Mouse (Mus musculus) bone marrow macrophage, adult 2 months (primary cell): ENCODE data around the gene Wdr66. TPM values are rescaled to one million over a fixed set of nuclear protein-coding genes. Genes with fewer than 3 reads are reported as not detected.

Source experiments
- H3K27ac ChIP-seq: 2 replicates; pipeline ENCODE4 v1.5.1; 2012; ENCODE audit warnings: low read depth, low read length; ENCODE audit not compliant: insufficient read depth
- H3K4me1 ChIP-seq: 2 replicates; pipeline ENCODE4 v1.6.1; 2012; ENCODE audit warnings: low read length; ENCODE audit not compliant: control insufficient read depth, insufficient read depth
- H3K4me3 ChIP-seq: 2 replicates; pipeline ENCODE4 v1.5.1; 2012; ENCODE audit warnings: mild to moderate bottlenecking, low read length, moderate library complexity; ENCODE audit not compliant: insufficient read depth
- CTCF ChIP-seq: IDR thresholded peaks from 2 replicates; pipeline ENCODE4 v1.5.1; 2012; ENCODE audit warnings: low read depth, mild to moderate bottlenecking, low read length, moderate library complexity
- POLR2A ChIP-seq: IDR thresholded peaks from 2 replicates; pipeline ENCODE4 v1.6.1; 2012; ENCODE audit warnings: mild to moderate bottlenecking, low read depth, low read length, borderline replicate concordance
- polyA plus RNA-seq: library from polyadenylated mRNA; stranded (reverse); fragments of >200 nt; gene quantifications from 2 replicates; pipeline ENCODE4 v1.2.4, GENCODE M21; 2012; ENCODE audit not compliant: missing spikeins, insufficient read depth, insufficient read length

Gene Wdr66
- polyA plus RNA-seq, 1 experiment = 0.32 TPM

DNA sequence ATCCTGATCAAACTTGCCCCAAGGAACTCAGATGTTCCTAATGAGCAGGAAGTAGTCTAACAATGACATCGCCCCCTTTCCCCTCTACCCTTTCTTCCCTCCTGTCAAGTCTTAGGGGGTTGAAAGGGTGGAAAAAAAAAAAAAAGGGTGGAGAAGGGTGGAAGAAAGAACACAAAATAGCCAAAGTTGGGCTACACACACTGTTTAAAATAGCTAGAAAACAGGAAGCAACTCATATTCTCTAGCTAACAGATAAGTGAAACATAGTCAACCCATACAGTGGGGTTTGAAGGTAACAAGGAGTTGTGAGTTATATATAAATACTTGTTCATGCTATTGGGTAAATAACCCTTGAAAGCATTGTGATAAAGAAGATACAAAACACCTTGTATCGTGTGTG lies 19.7 kb upstream of the Wdr66 start:
- H3K27ac ChIP-seq = no peak overlapping the region
- no peak for TF ChIP-seq POLR2A
- no peak for TF ChIP-seq CTCF
- peaks cover 10% of the 10 kb centered on the region; the same call in 1 of the 2 replicates for H3K4me1 ChIP-seq
- no peak overlapping the region for H3K4me3 ChIP-seq

DNA sequence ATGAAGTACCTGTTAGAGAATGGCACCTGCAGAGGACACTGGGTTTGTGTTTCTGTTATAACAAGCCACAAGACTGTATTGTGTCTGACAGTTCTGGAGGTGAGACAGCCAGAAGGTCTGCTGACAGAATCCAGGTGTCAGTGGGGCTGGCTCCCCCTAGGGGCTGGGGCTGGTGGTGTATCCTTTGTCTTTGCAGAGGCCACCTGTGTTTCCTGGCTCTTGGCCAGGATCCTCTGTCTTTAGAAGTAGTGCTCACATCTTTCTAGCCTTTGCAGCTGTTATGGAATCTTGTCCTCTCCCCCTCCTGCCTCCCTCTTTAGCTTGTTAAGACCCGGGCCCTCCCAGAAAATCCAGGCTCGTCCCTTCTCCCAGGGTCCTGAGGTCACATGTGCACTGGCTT lies 16.2 kb upstream of the Wdr66 start:
- Histone ChIP-seq H3K4me3 (no peak overlapping the region), H3K27ac (no peak overlapping the region), H3K4me1 (peaks cover 4% of the 10 kb centered on the region; the same call in 1 of the 2 replicates)
- TF ChIP-seq CTCF (peak; percentile 39; the same call in 1 of the 2 replicates), POLR2A (no peak)

DNA sequence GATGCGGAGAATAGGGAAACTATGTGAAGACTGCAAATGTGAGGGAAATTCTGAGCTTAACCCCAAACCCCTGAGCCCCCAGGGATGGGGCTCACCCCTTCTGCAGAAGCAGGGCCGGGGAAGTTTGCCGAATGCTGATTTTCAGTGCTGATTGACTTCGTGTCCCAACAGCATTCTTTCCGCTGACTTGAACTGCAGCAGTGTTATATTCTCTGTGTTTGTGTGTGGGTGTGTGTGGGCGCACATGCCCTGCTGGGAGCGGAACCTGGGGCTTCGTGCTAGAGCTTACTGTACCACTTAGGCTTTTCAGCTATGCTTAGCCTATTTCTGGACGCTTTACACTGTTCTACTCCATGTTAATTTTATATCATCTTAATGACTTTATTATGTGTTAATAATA lies 15.5 kb upstream of the Wdr66 start:
- H3K27ac ChIP-seq = no peak overlapping the region
- no peak overlapping the region for H3K4me3 ChIP-seq
- peaks cover 4% of the 10 kb centered on the region; the same call in 1 of the 2 replicates for H3K4me1 ChIP-seq
- TF ChIP-seq POLR2A = no peak
- TF ChIP-seq CTCF = no peak

DNA sequence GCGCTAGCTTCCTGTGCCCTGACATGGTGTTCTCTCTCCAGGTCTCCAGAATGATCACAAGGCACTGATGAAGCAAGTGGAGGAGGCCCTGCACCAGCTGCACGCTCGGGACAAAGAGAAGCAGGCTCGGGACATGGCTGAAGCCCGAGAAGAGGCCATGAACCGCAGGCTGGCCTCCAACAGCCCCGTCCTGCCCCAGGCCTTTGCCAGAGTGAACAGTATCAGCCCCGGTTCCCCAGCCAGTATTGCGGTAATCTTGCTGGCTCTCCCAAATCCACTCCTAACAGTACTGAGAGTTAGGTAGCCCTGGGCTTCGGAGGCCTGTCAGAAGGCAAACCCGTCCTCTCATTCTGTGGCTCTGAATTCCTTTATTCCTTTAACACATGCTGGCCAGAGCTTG lies 12.4 kb upstream of the Wdr66 start:
- no peak overlapping the region for H3K4me3 ChIP-seq
- H3K4me1 ChIP-seq = no peaks in the 10 kb centered on the region
- no peak for TF ChIP-seq POLR2A
- no peak for TF ChIP-seq CTCF
- no peak overlapping the region for H3K27ac ChIP-seq

DNA sequence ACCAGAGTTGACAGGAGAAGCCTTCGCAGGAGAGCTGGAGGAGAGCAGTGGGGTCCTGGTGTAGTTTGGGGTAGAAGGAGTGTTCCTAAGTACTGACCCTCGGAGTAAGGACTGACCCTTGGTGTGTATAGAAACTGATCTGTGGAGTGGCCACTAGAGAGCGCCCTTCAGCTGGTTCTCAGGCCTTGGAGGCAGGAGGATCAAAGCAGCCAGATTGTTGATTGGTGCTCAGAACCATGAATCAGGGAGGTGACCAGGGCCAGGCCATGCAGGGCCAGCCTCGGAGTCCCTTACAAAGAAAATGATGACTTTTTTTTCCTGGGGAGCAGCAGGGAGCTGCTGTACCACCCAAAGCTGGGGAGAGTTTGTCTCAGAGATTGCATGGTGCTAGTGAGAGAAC lies 6.4 kb upstream of the Wdr66 start:
- no peaks in the 10 kb centered on the region for H3K4me1 ChIP-seq
- TF ChIP-seq CTCF (peak; percentile 71), POLR2A (no peak)
- H3K4me3 ChIP-seq = no peak overlapping the region
- no peak overlapping the region for H3K27ac ChIP-seq

DNA sequence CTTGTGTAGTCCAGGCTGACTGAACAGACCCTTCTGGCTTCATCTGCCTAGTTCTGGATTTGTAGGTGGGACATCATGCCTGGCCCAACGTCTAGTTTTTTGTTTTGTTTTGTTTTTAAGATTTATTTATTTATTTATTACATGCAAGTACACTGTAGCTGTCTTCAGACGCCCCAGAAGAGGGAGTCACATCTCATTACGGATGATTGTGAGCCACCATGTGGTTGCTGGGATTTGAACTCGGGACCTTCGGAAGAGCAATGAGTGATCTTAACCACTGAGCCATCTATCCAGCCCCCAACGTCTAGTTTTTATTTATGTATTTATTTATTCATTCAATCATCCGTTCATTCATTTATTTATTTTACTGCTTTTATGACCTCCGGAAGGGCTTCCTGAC lies 512 bp upstream of the Wdr66 start:
- Histone ChIP-seq H3K4me1 (peaks cover 2% of the 10 kb centered on the region; the same call in 1 of the 2 replicates), H3K4me3 (no peak overlapping the region), H3K27ac (no peak overlapping the region)
- TF ChIP-seq POLR2A (no peak), CTCF (no peak)

DNA sequence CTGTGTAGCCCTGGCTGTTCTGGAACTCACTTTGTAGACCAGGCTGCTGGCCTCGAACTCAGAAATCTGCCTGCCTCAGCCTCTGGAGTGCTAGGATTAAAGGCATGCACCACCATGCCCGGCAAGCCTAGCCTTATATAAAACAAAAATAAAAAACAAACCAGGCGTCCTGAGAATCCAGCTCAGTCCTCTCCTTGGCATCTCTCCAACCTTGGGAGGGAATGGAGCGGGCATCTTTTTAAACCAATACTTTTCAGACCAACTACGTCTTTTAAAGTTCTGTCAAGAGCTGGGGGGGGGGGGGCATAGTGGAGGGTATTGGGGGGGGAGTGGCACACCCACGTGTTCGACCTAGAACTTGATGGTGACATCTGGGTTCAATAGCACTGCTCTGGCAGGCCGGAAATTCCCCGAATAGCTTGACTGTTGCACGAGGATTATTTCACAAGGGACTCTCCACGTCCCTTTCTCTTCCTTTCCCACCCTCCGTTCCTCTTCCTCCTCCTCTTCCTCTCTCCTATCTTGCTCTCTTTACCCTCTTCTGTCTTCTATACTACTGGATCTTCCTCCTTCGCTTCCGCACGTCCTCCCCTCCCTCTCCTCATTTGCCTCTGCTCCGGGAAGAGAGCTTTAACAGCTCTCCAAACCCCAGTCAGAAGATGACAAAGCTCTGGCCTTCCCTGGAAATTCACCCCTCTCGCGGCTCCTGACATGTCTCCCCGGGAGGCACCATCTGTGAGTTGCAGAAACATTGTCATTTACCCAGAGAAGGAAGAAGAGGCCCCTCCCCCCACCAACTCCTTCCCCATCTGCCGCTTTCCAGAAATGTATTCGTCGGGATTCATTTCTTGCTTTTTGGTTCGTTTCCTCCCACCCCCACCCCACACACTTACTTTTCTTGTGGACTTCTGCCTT lies 5.2 kb downstream of the Wdr66 start:
- H3K4me3 ChIP-seq = peak overlapping the region; percentile 13; the same call in 1 of the 2 replicates
- H3K27ac ChIP-seq = peak overlapping the region; percentile 21

DNA sequence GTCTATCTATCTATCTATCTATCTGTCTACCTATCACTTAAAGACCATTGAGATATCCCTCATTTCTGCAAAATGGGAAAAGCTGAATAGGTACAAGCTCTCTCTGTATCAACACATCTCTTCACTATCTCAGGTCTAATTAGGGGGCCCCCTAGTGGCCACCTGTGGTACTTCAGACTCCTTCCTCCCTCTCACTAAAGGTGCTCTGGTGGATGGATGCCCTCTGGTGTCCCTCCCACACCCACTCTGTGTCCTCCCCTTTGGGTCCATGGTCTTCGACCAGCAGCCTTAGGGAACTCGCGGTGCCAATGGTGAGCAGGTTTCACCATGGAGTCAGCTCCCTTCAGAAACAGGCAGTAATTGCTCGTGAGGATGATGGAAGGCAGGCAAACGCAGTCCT lies 7.1 kb downstream of the Wdr66 start:
- no peak overlapping the region for H3K27ac ChIP-seq
- no peak overlapping the region for H3K4me3 ChIP-seq
- peaks cover 8% of the 10 kb centered on the region for H3K4me1 ChIP-seq
- TF ChIP-seq POLR2A (no peak), CTCF (peak; percentile 92)

More for the DNA sequence above, 5.2 kb downstream of the Wdr66 start:
- TF ChIP-seq POLR2A (no peak), CTCF (no peak)
- H3K4me1 ChIP-seq = peaks cover 8% of the 10 kb centered on the region

DNA sequence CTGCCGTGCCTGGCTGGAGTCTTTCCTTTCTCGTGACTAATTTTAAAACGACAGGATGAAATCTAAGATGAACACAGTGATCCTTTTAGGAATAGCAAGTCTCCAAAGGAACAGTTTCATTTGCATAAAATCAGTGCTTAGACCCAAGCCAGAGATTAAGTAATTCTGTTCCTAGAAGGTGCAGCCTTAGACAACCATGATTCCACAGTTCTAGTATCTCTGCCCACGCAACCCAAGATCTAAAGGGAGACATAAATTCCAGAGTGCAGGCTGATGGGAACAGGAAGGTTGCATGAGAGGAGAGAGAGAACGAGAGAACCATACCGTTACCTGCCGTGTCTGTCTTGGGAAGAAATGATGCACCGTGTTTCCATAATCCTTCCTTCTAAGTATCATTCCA lies 8.8 kb downstream of the Wdr66 start:
- TF ChIP-seq POLR2A = no peak
- TF ChIP-seq CTCF = no peak
- Histone ChIP-seq H3K4me3 (no peak overlapping the region), H3K27ac (no peak overlapping the region), H3K4me1 (peaks cover 8% of the 10 kb centered on the region)

DNA sequence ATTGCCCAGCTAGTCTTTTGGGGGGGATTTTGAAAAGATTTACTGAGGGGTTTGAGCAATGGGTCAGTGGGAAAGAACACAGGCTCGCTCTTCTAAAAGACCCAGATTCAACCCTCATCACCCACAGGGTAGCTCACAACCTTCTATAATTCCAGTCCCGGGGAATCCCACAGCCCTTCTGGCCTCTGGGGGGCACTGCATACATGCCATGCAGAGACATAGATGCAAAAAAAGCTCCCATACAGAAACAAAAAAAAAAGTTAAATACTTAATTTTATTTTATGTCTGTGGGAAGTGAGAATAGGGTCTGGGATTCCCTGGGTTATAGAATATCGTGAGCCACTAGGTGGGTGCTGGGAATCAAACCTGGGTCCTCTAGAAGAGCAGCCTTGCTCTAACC lies 15.0 kb downstream of the Wdr66 start:
- H3K4me1 ChIP-seq = no peaks in the 10 kb centered on the region
- H3K4me3 ChIP-seq = no peak overlapping the region
- no peak overlapping the region for H3K27ac ChIP-seq
- TF ChIP-seq CTCF (no peak; the same call in 1 of the 2 replicates), POLR2A (no peak)
